Mouse (Mus musculus): ENCODE data around the gene Mettl7b.

DNA sequence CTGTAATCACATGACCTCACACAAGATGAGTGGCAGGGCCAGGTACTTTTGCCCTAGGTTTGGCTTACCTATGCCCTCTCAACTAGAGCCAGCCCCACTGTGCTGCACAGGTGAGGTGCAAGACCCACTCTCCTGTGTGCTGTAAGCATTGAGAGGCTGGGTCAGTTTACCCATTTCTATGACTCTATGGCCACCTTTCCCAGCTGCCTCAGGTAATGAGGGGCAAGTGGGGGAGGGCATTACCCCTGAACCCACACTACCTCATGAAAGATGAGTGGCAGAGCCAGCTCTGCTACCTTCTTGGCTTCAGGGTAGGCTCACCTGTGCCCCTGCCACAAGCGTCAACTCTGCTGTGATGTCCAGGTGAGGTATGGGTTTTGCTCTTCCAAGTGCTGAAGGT, 35.0 kb upstream of the Mettl7b start:
- TF ChIP-seq POLR2A (IDR thresholded peaks at IDR 0.05; ENCODE audit: borderline replicate concordance, control insufficient read depth, low read depth, low read length) (no peak), CTCF (IDR thresholded peaks at IDR 0.05; ENCODE audit: control insufficient read depth, insufficient read depth, low read length) (no peak)

All from bone marrow, adult 2 months (tissue).